Mouse (Mus musculus) heart, adult 2 months (tissue): ENCODE results near the gene Gm11027. TPM values are rescaled to one million over a fixed set of nuclear protein-coding genes. Genes with fewer than 3 reads are reported as not detected.

Experiments
- DNase-seq, 2 experiments: peaks; one replicate each; pipeline ENCODE4 v3.0.0; 2021
- H3K27ac ChIP-seq: fragments of 200-600 bp; 2 replicates; pipeline ENCODE4 v1.8.1; 2022
- H3K27me3 ChIP-seq: fragments of 200-500 bp; 2 replicates; pipeline ENCODE4 v1.6.1; 2012; ENCODE audit warnings: mild to moderate bottlenecking, low read length, inconsistent platforms, mixed read lengths; ENCODE audit not compliant: control insufficient read depth, insufficient read depth
- H3K36me3 ChIP-seq: fragments of 200-500 bp; 2 replicates; pipeline ENCODE4 v1.6.1; 2012; ENCODE audit warnings: low read length, inconsistent platforms; ENCODE audit not compliant: control insufficient read depth, insufficient read depth
- H3K4me1 ChIP-seq: fragments of 200-500 bp; 2 replicates; pipeline ENCODE4 v1.6.1; 2011; ENCODE audit warnings: low read length; ENCODE audit not compliant: control insufficient read depth, insufficient read depth
- H3K4me3 ChIP-seq: fragments of 200-600 bp; 2 replicates; pipeline ENCODE4 v1.8.1; 2022
- H3K79me2 ChIP-seq: fragments of 200-500 bp; replicated peaks from 2 replicates; pipeline ENCODE4 v1.6.1; 2012; ENCODE audit warnings: mild to moderate bottlenecking, inconsistent platforms, low read length, moderate library complexity, mixed read lengths; ENCODE audit not compliant: control insufficient read depth, insufficient read depth
- H3K9ac ChIP-seq: fragments of 200-500 bp; 2 replicates; pipeline ENCODE4 v1.6.1; 2012; ENCODE audit warnings: low read depth, mild to moderate bottlenecking, control low read depth, inconsistent platforms, low read length, mixed read lengths
- CTCF ChIP-seq: fragments of 200-600 bp; IDR thresholded peaks from 2 replicates; pipeline ENCODE4 v1.8.1; 2022; ENCODE audit warnings: antibody characterized with exemption, mild to moderate bottlenecking, moderate library complexity
- EP300 ChIP-seq: fragments of 200-500 bp; IDR thresholded peaks from 2 replicates; pipeline ENCODE4 v1.6.1; 2011; ENCODE audit warnings: low read depth, low read length, control low read depth; ENCODE audit not compliant: insufficient read depth
- POLR2A ChIP-seq: fragments of 200-500 bp; IDR thresholded peaks from 2 replicates; pipeline ENCODE4 v1.6.1; 2011; ENCODE audit warnings: mild to moderate bottlenecking, low read depth, low read length, control low read depth; ENCODE audit not compliant: insufficient read depth
- WGBS: fragments of 180-500 bp; shearing (Covaris S2); methylation state at CpG from one replicate; pipeline ENCODE4 v1.1.7; 2018; 5-methylcytosine and 5-hydroxymethylcytosine counted together
- intact Hi-C: fragments of 180-260 bp; cut with DNase I; formaldehyde crosslinking; loops from one replicate; pipeline ENCODE4 v1.15.1; 2025
- polyA plus RNA-seq: library from polyadenylated mRNA; depleted of rRNA; stranded (reverse); fragments of >200 nt; gene quantifications from 2 replicates; pipeline ENCODE4 v1.2.3, GENCODE M21; 2012
- total RNA-seq, 2 experiments: library from RNA; stranded (reverse); gene quantifications; 2 replicates each; pipeline ENCODE4 v1.2.3; 2021

Gene Gm11027
- total and polyA plus RNA-seq, 3 experiments, result not detected

DNA sequence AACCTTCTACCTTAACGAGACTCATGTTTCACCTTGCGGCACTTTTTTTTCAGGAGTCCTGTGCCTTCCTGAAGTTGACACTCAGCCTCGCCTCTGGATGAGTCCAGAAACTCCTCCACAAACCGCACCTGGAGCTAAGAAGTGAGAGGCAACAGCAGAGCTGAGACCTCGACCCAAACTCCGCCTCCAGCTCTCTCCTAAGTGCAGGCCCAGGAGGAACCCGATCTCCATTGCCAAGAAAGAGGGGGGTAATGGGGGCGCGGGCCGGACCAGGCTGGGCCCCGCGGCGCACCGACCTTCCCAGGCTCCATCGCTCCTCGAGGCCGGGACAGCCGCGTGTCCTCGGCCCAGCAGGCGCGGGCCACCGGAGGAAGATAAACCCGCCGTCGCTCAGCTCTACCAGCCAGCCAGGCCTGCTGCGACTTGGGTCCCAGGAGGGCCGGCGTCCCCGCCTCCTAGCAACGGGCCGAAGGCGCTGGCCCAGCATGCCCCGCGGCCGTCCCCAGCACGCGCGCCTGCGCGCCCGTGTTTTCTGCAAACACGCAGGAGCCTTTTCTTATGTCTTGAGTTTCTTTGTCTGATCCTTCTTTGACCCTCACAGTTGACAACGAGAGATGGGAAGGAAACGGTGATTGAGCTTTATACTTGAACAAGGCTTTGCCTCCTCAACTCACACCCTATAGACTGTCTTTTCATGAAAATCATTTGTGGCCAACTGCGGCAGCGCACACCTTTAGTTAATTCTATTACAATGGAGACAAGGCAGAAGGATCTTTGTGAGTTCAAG lies 12.4 kb upstream of the Gm11027 start, which contains the start of gene Wdr60:
Wdr60 (minus strand) TSS at position 468 of the 787 bp plus-strand sequence.
- no peaks in the 10 kb centered on the region for H3K4me1 ChIP-seq
- no peak for TF ChIP-seq CTCF
- TF ChIP-seq POLR2A, result peak; percentile 74
- TF ChIP-seq EP300, result no peak
- H3K27ac ChIP-seq, result peak within 1 kb of the TSS; percentile 52
- peak; percentile 92 to 93 for DNase-seq
- no peaks in the 10 kb centered on the region for H3K27me3 ChIP-seq
- H3K9ac ChIP-seq, result peak within 1 kb of the TSS; percentile 97
- peaks cover 2% of the 10 kb centered on the region; the same call in 1 of the 2 replicates for H3K36me3 ChIP-seq
- H3K4me3 ChIP-seq, result peak within 1 kb of the TSS; percentile 56
- no peaks in the 10 kb centered on the region for H3K79me2 ChIP-seq
- intact Hi-C loops, result loop anchor here (5.0 to 10.0 kb wide), 2 partner anchors 145 to 218 kb away; partner anchors contain the start of genes Ncapg2 and Zfp386
- 4% methylated on average over 47 of the region's 47 CpGs for WGBS

DNA sequence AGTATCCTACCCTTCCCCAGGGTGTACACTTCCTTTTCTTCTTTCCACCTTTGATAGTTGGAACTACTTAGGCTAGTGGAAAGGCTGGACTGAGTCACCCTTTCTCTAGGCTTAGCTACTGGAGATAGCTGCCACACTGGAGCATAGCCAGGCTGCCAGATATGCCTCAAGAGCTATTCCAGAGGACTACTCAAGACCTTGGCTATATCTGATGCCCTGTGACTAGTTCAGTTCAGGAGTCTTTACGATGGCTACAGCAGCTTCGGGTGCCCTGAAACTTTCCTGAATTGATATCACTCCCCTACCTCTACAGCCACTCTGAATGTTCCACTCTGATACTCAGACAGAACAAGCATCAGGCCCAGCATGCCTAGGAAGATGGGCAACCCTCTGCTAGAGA lies 10.4 kb upstream of the Gm11027 start:
- intact Hi-C loops, result loop anchor here (1.0 to 10.0 kb wide), 3 partner anchors 16 to 220 kb away; partner anchors contain the start of genes Ncapg2 and Zfp386
- 32% methylated on average over 2 of the region's 2 CpGs for WGBS
- no peak overlapping the region for H3K27ac ChIP-seq
- H3K79me2 ChIP-seq, result no peaks in the 10 kb centered on the region
- H3K27me3 ChIP-seq, result no peaks in the 10 kb centered on the region
- H3K4me3 ChIP-seq, result no peak overlapping the region
- H3K4me1 ChIP-seq, result no peaks in the 10 kb centered on the region
- H3K9ac ChIP-seq, result no peak overlapping the region
- TF ChIP-seq POLR2A, result no peak
- TF ChIP-seq EP300, result no peak
- TF ChIP-seq CTCF, result no peak
- peaks cover 2% of the 10 kb centered on the region; the same call in 1 of the 2 replicates for H3K36me3 ChIP-seq
- no peak for DNase-seq

DNA sequence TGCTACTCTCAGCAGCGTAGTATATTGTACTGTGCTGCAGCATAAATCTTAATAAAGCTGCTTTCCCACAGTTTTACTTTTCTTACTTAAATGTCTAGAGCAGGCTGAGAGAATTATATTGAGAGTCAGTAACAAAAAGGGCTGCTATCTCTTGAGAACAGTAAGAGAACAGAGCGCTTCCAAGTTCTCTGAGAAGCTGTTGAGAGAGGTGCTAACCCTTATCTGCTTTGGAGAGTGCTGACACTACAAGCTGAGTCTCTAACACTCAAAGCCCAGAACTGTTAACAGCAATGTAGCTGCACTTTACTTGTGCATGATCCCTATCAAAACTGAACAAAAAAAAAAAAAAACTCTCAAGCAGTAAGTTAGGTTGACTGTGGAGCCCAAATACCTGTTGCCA lies 9.9 kb upstream of the Gm11027 start:
- no peak for DNase-seq
- 46% methylated on average over 2 of the region's 2 CpGs for WGBS
- H3K27ac ChIP-seq, result no peak overlapping the region
- TF ChIP-seq CTCF, result no peak
- TF ChIP-seq POLR2A, result no peak
- no peak for TF ChIP-seq EP300
- no peak overlapping the region for H3K4me3 ChIP-seq
- intact Hi-C loops, result loop anchor here (10.0 kb wide), 1 partner anchor 220 kb away; the partner anchor contains the start of gene Zfp386
- H3K36me3 ChIP-seq, result peaks cover 2% of the 10 kb centered on the region; the same call in 1 of the 2 replicates
- no peaks in the 10 kb centered on the region for H3K79me2 ChIP-seq
- no peaks in the 10 kb centered on the region for H3K27me3 ChIP-seq
- H3K9ac ChIP-seq, result no peak overlapping the region
- H3K4me1 ChIP-seq, result no peaks in the 10 kb centered on the region

DNA sequence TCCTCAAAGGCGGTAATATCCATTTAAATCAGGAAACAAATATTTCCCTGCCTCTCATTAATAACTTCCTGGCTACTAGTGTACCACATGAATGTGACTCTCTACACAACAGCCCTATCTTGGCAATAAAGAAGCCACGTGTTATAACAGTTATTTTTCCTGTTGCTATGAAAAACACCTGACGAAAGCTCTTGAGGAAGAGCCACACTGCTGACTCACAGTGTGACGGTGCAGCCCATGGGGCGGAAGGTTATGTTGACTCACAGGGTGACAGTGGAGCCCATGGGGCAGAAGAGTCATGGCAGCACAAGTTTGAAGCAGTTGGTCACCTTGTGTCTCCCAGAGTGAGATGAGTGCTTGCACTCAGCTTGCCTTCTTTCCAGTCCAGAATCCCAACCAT lies 5.7 kb upstream of the Gm11027 start:
- WGBS, result 39% methylated on average over 5 of the region's 5 CpGs
- intact Hi-C loops, result loop anchor here (10.0 kb wide), 1 partner anchor 225 kb away; the partner anchor contains the start of gene Zfp386
- peaks cover 2% of the 10 kb centered on the region; the same call in 1 of the 2 replicates for H3K27me3 ChIP-seq
- no peak overlapping the region for H3K4me3 ChIP-seq
- no peak overlapping the region for H3K9ac ChIP-seq
- H3K79me2 ChIP-seq, result no peaks in the 10 kb centered on the region
- H3K27ac ChIP-seq, result no peak overlapping the region
- H3K36me3 ChIP-seq, result no peaks in the 10 kb centered on the region
- no peak for DNase-seq
- H3K4me1 ChIP-seq, result no peaks in the 10 kb centered on the region
- TF ChIP-seq CTCF, result no peak
- TF ChIP-seq POLR2A, result no peak
- TF ChIP-seq EP300, result no peak

DNA sequence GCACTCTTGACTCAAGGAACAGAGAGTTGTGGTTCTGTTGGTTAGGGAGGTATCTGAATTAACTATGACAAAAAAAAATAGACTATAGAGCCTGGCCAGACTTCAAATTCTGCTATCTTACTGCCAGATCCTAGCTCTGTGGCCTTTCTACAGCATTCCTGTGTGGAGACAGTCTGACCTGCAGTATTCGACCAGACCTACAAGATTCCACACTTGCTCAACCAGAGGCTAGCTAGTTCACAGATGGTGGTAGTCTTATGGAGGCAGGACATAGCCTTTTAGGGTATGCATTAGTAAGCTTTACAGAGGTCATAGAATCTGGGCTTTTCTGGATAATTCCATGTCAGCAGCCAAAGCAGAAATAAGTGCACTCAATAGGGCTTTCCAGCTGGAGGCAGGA lies 4.6 kb upstream of the Gm11027 start:
- intact Hi-C loops, result no loop called here
- Histone ChIP-seq H3K27ac (no peak overlapping the region), H3K9ac (no peak overlapping the region), H3K79me2 (no peaks in the 10 kb centered on the region), H3K36me3 (no peaks in the 10 kb centered on the region), H3K4me1 (no peaks in the 10 kb centered on the region), H3K27me3 (peaks cover 2% of the 10 kb centered on the region; the same call in 1 of the 2 replicates), H3K4me3 (no peak overlapping the region)
- no peak for DNase-seq
- no peak for TF ChIP-seq POLR2A
- no peak for TF ChIP-seq CTCF
- no peak for TF ChIP-seq EP300
- 71% methylated on average over 1 of the region's 1 CpGs for WGBS

DNA sequence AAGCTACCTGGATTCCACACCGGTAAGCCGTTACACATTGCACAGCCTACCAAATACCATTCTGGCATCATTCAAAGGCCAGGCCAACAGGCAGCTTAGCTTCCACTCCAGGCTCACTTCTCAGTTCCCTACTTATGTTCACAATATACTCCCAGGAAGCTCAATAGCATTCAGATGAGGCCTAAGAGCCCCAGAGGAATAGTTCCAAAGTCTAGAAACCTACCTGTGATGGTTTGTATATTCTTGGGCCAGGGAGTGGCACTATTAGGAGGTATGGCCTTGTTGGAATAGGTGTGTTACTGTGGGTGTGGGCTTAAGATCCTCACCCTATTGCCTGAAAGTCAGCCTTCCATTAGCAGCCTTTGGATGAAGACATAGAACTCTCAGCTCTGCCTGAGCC lies 4.1 kb upstream of the Gm11027 start:
- Histone ChIP-seq H3K27me3 (peaks cover 2% of the 10 kb centered on the region; the same call in 1 of the 2 replicates), H3K79me2 (no peaks in the 10 kb centered on the region), H3K4me1 (no peaks in the 10 kb centered on the region), H3K4me3 (no peak overlapping the region), H3K9ac (no peak overlapping the region), H3K27ac (no peak overlapping the region), H3K36me3 (no peaks in the 10 kb centered on the region)
- WGBS, result 95% methylated on average over 2 of the region's 2 CpGs
- DNase-seq, result no peak
- intact Hi-C loops, result no loop called here
- TF ChIP-seq EP300 (no peak), POLR2A (no peak), CTCF (no peak)
